Mouse (Mus musculus): ENCODE measurements around the gene Ap2a1. TPM values are rescaled to one million over a fixed set of nuclear protein-coding genes. Genes with fewer than 3 reads are reported as not detected.

The Ap2a1 gene
- 111 and 113 TPM in 2 replicates for polyA plus RNA-seq (2015; fragmentation: Nextera tagmentation; extraction: Ambion mirVana)

GRCm38 (mm10) chr7:44929204-44930151, at the start of gene Ap2a1:
Gene Ap2a1 (minus strand): TSS chr7:44929496.
- peak within 1 kb of the TSS; percentile 73 for H3K4me3 ChIP-seq (replicated peaks; ENCODE audit: low read length)
- peak within 1 kb of the TSS; percentile 75 for H3K4me2 ChIP-seq (ENCODE audit: low read length)
- peak; percentile 98 for ATAC-seq
- H3K9me3 ChIP-seq (ENCODE audit: control insufficient read depth, low read length) = no peaks in the 10 kb centered on the region
- peak within 1 kb of the TSS; percentile 86 for H3K9ac ChIP-seq (replicated peaks; ENCODE audit: low read depth, low read length)
- WGBS = under 1% methylated on average over 83 of the region's 84 CpGs
- H3K27ac ChIP-seq (ENCODE audit: low read length) = peak within 1 kb of the TSS; percentile 98
- H3K4me1 ChIP-seq (replicated peaks; ENCODE audit: control insufficient read depth, insufficient read depth, low read length) = peaks cover 19% of the 10 kb centered on the region
- no peaks in the 10 kb centered on the region for H3K27me3 ChIP-seq (replicated peaks; ENCODE audit: control insufficient read depth, insufficient read depth, low read length)
- H3K36me3 ChIP-seq (ENCODE audit: control insufficient read depth, insufficient read depth) = 0 out of 2 replicates have a peak, but pooled peaks cover 3% of the 10 kb centered on the region

- Histone ChIP-seq H3K9me3 (ENCODE audit: control insufficient read depth, low read length) (no peaks in the 10 kb centered on the region), H3K4me3 (replicated peaks; ENCODE audit: low read length) (no peak overlapping the region), H3K27ac (ENCODE audit: low read length) (no peak overlapping the region), H3K36me3 (ENCODE audit: control insufficient read depth, insufficient read depth) (peaks cover 44% of the 10 kb centered on the region), H3K4me1 (replicated peaks; ENCODE audit: control insufficient read depth, insufficient read depth, low read length) (peaks cover 12% of the 10 kb centered on the region), H3K4me2 (ENCODE audit: low read length) (no peak overlapping the region), H3K9ac (replicated peaks; ENCODE audit: low read depth, low read length) (no peak overlapping the region), H3K27me3 (replicated peaks; ENCODE audit: control insufficient read depth, insufficient read depth, low read length) (no peaks in the 10 kb centered on the region)
- 93% methylated on average over 3 of the region's 3 CpGs for WGBS
- ATAC-seq = no peak
These were observed 49.0 kb upstream of the Ap2a1 start for GRCm38 (mm10) chr7:44978300-44978699.

GRCm38 (mm10) chr7:44975117-44975419, 45.8 kb upstream of the Ap2a1 start:
- Histone ChIP-seq H3K9me3 (ENCODE audit: control insufficient read depth, low read length) (no peaks in the 10 kb centered on the region), H3K4me1 (replicated peaks; ENCODE audit: control insufficient read depth, insufficient read depth, low read length) (peaks cover 36% of the 10 kb centered on the region)

GRCm38 (mm10) chr7:44974383-44975116, 45.3 kb upstream of the Ap2a1 start, which contains the start of gene Cpt1c:
Gene Cpt1c (minus strand): TSS chr7:44974851.
- H3K4me2 ChIP-seq (ENCODE audit: low read length) = peak within 1 kb of the TSS; percentile 68
- under 1% methylated on average over 22 of the region's 22 CpGs for WGBS

More at GRCm38 (mm10) chr7:44975117-44975419, 45.8 kb upstream of the Ap2a1 start:
- WGBS = 14% methylated on average over 6 of the region's 6 CpGs
- Histone ChIP-seq H3K36me3 (ENCODE audit: control insufficient read depth, insufficient read depth) (peaks cover 22% of the 10 kb centered on the region), H3K4me3 (replicated peaks; ENCODE audit: low read length) (peak overlapping the region; percentile 71), H3K4me2 (ENCODE audit: low read length) (peak overlapping the region; percentile 68), H3K27me3 (replicated peaks; ENCODE audit: control insufficient read depth, insufficient read depth, low read length) (no peaks in the 10 kb centered on the region), H3K9ac (replicated peaks; ENCODE audit: low read depth, low read length) (no peak overlapping the region; the same call in 1 of the 2 replicates), H3K27ac (ENCODE audit: low read length) (peak overlapping the region; percentile 98)
- no peak; the same call in 1 of the 2 replicates for ATAC-seq

GRCm38 (mm10) chr7:44973415-44974130, 44.3 kb upstream of the Ap2a1 start:
- Histone ChIP-seq H3K4me1 (replicated peaks; ENCODE audit: control insufficient read depth, insufficient read depth, low read length) (peaks cover 39% of the 10 kb centered on the region), H3K9ac (replicated peaks; ENCODE audit: low read depth, low read length) (peak overlapping the region; percentile 85), H3K9me3 (ENCODE audit: control insufficient read depth, low read length) (no peaks in the 10 kb centered on the region), H3K4me3 (replicated peaks; ENCODE audit: low read length) (peak overlapping the region; percentile 71), H3K27ac (ENCODE audit: low read length) (peak overlapping the region; percentile 98), H3K27me3 (replicated peaks; ENCODE audit: control insufficient read depth, insufficient read depth, low read length) (no peaks in the 10 kb centered on the region), H3K36me3 (ENCODE audit: control insufficient read depth, insufficient read depth) (peaks cover 17% of the 10 kb centered on the region), H3K4me2 (ENCODE audit: low read length) (peak overlapping the region; percentile 68)
- no peak for ATAC-seq
- WGBS = 22% methylated on average over 14 of the region's 14 CpGs

More at GRCm38 (mm10) chr7:44974383-44975116, 45.3 kb upstream of the Ap2a1 start, which contains the start of gene Cpt1c:
- Histone ChIP-seq H3K9me3 (ENCODE audit: control insufficient read depth, low read length) (no peaks in the 10 kb centered on the region), H3K27ac (ENCODE audit: low read length) (peak within 1 kb of the TSS; percentile 98), H3K27me3 (replicated peaks; ENCODE audit: control insufficient read depth, insufficient read depth, low read length) (no peaks in the 10 kb centered on the region), H3K36me3 (ENCODE audit: control insufficient read depth, insufficient read depth) (peaks cover 18% of the 10 kb centered on the region), H3K4me1 (replicated peaks; ENCODE audit: control insufficient read depth, insufficient read depth, low read length) (peaks cover 39% of the 10 kb centered on the region), H3K4me3 (replicated peaks; ENCODE audit: low read length) (peak within 1 kb of the TSS; percentile 71), H3K9ac (replicated peaks; ENCODE audit: low read depth, low read length) (peak within 1 kb of the TSS; percentile 85)
- peak; percentile 60 for ATAC-seq

GRCm38 (mm10) chr7:44971142-44971541, 41.8 kb upstream of the Ap2a1 start:
- peak overlapping the region; percentile 63 for H3K4me3 ChIP-seq (replicated peaks; ENCODE audit: low read length)
- peaks cover 39% of the 10 kb centered on the region for H3K4me1 ChIP-seq (replicated peaks; ENCODE audit: control insufficient read depth, insufficient read depth, low read length)
- peak overlapping the region; percentile 86 for H3K27ac ChIP-seq (ENCODE audit: low read length)
- H3K9me3 ChIP-seq (ENCODE audit: control insufficient read depth, low read length) = no peaks in the 10 kb centered on the region
- H3K4me2 ChIP-seq (ENCODE audit: low read length) = peak overlapping the region; percentile 87
- no peak for ATAC-seq
- WGBS = 68% methylated on average over 7 of the region's 7 CpGs
- H3K9ac ChIP-seq (replicated peaks; ENCODE audit: low read depth, low read length) = peak overlapping the region; percentile 65
- H3K27me3 ChIP-seq (replicated peaks; ENCODE audit: control insufficient read depth, insufficient read depth, low read length) = no peaks in the 10 kb centered on the region
- peaks cover 1% of the 10 kb centered on the region; the same call in 1 of the 2 replicates for H3K36me3 ChIP-seq (ENCODE audit: control insufficient read depth, insufficient read depth)

GRCm38 (mm10) chr7:44970231-44970691, 41.0 kb upstream of the Ap2a1 start:
- peak; percentile 96 for ATAC-seq
- Histone ChIP-seq H3K4me2 (ENCODE audit: low read length) (peak overlapping the region; percentile 87), H3K27ac (ENCODE audit: low read length) (peak overlapping the region; percentile 86), H3K9me3 (ENCODE audit: control insufficient read depth, low read length) (no peaks in the 10 kb centered on the region), H3K4me3 (replicated peaks; ENCODE audit: low read length) (peak overlapping the region; percentile 63), H3K4me1 (replicated peaks; ENCODE audit: control insufficient read depth, insufficient read depth, low read length) (peaks cover 37% of the 10 kb centered on the region), H3K9ac (replicated peaks; ENCODE audit: low read depth, low read length) (peak overlapping the region; percentile 65), H3K27me3 (replicated peaks; ENCODE audit: control insufficient read depth, insufficient read depth, low read length) (no peaks in the 10 kb centered on the region), H3K36me3 (ENCODE audit: control insufficient read depth, insufficient read depth) (peaks cover 7% of the 10 kb centered on the region)
- WGBS = under 1% methylated on average over 36 of the region's 36 CpGs

GRCm38 (mm10) chr7:44966638-44967037, 37.3 kb upstream of the Ap2a1 start:
- ATAC-seq = no peak
- Histone ChIP-seq H3K4me3 (replicated peaks; ENCODE audit: low read length) (no peak overlapping the region), H3K4me2 (ENCODE audit: low read length) (no peak overlapping the region), H3K9me3 (ENCODE audit: control insufficient read depth, low read length) (no peaks in the 10 kb centered on the region), H3K36me3 (ENCODE audit: control insufficient read depth, insufficient read depth) (peaks cover 15% of the 10 kb centered on the region), H3K9ac (replicated peaks; ENCODE audit: low read depth, low read length) (no peak overlapping the region), H3K4me1 (replicated peaks; ENCODE audit: control insufficient read depth, insufficient read depth, low read length) (peaks cover 15% of the 10 kb centered on the region), H3K27me3 (replicated peaks; ENCODE audit: control insufficient read depth, insufficient read depth, low read length) (no peaks in the 10 kb centered on the region), H3K27ac (ENCODE audit: low read length) (no peak overlapping the region)
- WGBS = 84% methylated on average over 15 of the region's 15 CpGs
